Mouse (Mus musculus) c-Kit-positive CD71-negative TER-119-negative erythroid progenitor cells, embryonic 14.5 days (primary cell): ENCODE measurements around the gene Zfp641.

Source experiments
- DNase-seq: peaks from one replicate; pipeline ENCODE4 v3.0.0-alpha.2; 2013; ENCODE audit warnings: low read depth

Gene Zfp641

DNA sequence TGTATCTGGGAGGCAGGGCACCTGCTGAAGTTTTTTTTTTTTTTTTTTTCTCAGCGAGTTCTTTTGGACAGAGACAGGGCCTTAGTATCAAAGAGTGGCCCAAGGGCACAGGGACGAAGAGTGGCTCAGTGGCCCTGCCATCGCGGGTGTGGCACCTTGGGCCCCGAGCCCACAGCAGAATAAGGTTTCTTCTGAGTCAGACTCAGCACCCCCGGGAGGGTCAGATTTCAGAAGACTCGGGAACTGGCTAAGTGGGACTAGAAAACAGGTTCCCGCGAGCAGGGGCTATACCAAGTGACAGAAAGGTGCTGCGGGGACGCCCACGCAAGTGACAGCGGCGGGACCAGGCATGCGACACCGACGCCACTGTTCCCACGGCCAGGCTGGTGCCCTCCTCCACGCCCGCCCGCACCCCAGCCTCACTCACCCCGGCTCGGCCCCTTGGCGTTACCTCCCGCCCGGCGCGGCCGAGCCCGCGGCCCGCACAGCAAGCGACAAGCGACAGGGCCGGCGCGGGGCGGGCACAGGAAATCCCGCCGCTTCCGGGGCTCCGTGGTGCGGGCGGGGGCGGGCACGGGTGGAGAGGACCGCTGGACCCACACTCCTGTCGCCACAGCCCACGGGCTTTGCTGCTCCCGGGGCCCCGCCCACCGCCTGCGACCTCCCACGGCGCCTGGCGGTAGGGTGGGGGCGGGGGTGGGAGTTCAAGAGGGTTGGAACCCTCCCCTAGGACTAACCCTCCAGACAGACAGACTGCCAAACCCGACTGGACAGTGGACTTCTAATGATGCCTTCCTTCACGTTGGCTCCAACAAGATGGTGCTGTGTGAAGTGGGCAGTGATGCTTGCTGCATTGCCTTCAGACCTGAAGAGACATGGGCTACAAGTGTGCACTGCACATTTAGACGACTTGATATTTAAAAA, at the start of gene Zfp641:
Zfp641 (minus strand) TSS at position 534 of the 924 bp plus-strand sequence.
- no peak for DNase-seq

DNA sequence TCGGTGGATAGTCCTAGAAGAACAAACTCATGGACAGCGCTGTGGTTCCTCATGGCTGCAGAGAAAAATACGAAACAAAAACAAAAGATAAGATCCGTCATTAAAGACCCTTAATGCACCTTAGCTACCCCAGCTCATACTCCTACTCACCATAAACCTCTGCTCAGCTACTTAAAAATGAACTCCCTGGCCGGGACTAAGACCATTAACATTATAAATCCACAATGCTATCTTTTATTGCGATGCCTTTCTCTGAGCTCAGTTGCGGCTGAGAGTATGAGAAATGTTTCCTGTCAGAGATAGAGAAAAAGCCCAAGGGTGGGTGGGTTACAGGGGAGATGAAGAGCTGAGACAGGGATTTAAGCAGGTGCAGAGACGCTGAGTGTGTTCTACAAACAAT, 44.9 kb upstream of the Zfp641 start, which contains the start of gene Olfr284:
Olfr284 (minus strand) TSS at position 101 of the 400 bp plus-strand sequence.
- no peak for DNase-seq

DNA sequence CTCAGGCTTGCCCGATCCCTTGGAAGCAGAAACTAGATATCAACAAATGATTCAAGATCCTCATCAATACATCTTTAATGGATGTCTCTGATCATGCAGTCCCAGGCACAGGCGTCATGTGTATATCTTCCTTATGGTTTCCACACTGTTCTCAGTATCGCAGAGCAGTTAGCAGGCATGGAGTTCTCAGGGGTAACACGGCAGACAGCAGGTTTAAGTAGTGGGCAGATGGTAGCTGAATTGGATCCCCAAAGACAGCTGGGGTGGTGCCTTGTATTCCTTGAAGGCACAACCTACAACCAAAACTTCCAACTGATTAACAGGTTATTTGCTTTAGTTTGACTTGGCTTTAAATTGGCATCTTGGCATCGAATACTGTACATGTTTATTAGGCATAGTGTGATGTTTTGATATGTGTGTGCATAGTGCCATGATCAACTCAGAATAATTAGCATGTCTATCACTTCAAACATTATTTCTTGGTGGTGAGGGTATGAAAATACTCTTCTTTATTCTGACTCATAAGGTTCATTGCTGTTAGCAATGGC, 21.3 kb upstream of the Zfp641 start, which contains the start of gene Olfr285:
Olfr285 (minus strand) TSS at position 177 of the 548 bp plus-strand sequence.
- DNase-seq, result no peak

DNA sequence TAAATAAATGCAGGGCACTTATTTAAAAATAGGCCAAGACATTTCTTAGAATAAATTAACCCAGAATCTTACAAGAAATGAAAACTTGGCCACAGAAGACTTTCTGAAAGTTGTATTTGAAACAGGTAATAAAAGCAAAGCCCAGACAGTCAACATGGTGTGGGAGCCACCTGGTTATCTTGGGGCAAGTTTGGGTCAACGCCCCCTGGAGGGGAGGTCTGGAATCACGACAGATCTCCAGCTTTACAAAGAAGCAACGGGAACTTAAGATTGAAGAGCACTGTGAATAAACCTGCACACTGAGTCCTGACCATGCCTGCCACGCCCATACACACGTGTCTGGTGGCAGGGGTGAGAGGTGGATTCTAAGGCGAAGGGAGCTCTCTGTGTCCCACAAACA, 19.7 kb upstream of the Zfp641 start:
- DNase-seq, result no peak

DNA sequence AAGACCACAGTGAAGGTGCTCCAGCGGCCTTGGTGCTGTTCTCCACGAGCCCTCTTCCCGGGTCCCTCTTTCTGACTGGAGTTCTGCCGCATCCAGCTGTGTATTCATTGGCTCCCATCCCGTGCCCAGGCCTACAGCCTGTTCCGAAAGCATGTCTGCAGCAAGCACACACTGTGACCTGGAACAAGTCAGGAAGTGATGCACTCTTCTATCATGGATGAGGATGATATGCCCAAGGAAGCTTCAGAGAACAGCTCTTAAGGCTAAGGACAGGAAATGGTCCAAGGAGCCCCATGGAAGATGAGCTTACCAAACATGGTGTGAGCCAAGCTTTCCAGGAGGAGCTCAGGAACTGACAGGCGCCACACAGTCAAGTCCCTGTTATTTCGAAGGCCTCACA, 2.3 kb downstream of the Zfp641 start:
- no peak for DNase-seq

DNA sequence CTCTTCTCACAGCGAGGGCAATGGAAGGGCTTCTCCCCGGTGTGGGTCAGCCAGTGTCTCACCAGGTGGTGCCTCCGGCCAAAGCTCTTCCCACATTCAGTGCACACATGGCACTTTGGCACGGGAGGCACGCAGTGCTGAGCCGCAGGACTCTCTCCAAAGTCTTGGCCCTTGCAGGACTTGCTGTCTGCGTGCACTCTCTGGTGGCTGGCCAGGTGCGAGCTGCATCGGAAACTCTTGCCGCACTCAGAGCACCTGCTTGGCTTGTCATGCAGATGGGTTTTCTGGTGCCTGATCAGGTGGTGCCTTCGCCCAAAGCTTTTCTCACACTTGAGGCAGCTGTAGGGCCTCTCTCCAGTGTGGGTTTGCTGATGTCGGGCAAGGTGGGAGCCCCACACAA, 7.4 kb downstream of the Zfp641 start:
- no peak for DNase-seq

DNA sequence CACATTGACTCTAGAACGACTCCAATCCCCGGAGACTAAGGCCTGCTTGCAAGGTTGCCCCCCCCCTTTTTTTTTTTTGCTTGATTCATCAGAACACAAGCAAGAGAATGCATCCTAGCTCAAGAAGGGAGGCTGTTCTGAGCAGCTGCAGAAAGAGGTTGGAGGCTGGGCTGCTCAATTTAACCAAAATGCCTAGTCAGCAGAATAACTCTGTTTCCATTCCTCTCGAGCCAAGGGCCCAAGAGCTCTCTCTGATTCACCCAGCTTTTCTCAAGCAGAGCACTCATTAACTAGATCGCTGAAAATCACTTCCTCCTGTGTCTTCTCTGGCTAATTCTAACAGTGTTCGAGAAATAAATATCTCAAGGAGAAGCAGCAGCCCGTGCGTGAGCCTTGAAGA, 9.5 kb downstream of the Zfp641 start:
- no peak for DNase-seq

DNA sequence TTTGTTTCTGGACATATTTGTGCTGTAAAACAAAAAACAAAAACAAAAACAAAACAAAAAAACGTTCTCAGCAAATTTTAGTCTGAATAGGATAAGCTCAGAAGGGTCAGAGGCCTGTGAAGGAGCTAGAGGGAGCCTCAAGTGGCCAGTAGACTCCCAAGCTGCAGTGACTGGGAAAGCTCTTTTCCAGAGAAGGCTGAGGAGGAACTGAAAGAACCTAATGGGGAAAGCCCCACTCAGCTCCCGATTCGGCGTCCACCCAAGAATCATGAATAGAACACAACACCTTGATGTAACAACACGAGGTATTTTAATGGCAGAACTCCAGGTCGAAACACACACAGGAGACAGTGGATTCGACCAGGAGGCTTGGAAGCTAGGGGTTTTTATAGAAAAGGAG, 38.2 kb downstream of the Zfp641 start:
- no peak for DNase-seq

DNA sequence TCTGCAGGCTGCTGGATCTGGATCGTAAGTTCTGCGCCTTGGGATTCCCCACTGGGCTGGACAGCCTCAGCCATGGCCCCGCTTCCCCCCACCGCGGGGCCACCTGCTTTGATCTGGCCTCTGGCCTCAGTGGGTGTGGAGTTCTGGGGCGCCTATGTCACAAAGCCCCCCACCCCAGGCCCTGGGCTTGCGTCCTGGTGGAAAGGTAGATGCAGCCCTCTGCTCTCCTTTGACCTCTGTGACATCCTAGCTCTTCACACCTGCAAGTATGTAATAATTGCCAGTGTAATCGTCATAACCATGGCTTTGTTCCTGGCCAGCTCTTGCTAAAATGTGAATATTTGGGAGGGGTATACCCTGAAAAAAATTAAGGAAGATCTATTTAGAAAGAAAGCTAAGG, 38.8 kb downstream of the Zfp641 start, which contains the start of gene H1fnt:
H1fnt (minus strand) TSS at position 101 of the 400 bp plus-strand sequence.
- no peak for DNase-seq

DNA sequence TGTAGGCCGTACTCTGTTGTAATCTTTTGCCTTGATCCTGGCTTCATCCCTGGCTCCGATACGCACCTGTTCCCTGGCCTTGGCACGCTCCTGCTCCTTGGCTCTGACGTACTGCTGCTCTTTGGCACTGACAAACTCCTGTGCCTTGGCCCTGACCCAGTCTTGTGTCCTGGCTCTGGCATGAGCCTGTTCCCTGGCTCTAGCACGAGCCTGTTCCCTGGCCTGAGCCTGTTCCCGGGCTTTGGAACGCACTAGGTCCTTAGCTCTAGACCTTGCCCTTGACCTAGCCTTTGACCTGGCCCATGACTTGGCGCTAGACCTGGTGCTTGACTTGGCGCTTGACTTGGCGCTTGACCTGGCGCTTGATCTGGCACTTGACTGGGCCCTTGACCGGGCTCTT, 39.7 kb downstream of the Zfp641 start:
- no peak for DNase-seq
